In genomic region chr4:46688213-46688832, GRCm38 (mm10) we compare ENCODE assay signal across 24 mouse cellular contexts.
"Had no signal": no experiment of that assay in that cellular context is flagged by ENCODE, and none has a peak within 500 bp of the region (broad histone marks: within the 10 kb centered on the region; RNA-seq: fewer than 3 reads in every experiment).

No protein-coding gene starts in this region.

- H3K27ac ChIP-seq: forebrain, embryonic 15.5 days; heart, adult 2 months; heart, embryonic 13.5 days; heart, embryonic 15.5 days; hindbrain, embryonic 15.5 days; hindbrain, postnatal 0 days; limb, embryonic 13.5 days; limb, embryonic 15.5 days; liver, embryonic 12.5 days; liver, embryonic 14.5 days had no signal

- H3K4me3 ChIP-seq: forebrain, embryonic 15.5 days; heart, adult 2 months; heart, embryonic 13.5 days; heart, embryonic 15.5 days; hindbrain, embryonic 15.5 days; limb, embryonic 13.5 days; limb, embryonic 15.5 days; liver, embryonic 12.5 days had no signal

- ATAC-seq: intestine, embryonic 16.5 days; liver, embryonic 12.5 days had no signal

- H3K9me3 ChIP-seq: forebrain, embryonic 15.5 days; heart, embryonic 15.5 days; hindbrain, embryonic 15.5 days; limb, embryonic 15.5 days had no signal

- H3K9ac ChIP-seq: forebrain, embryonic 15.5 days; forebrain, postnatal 0 days; heart, embryonic 13.5 days; heart, embryonic 15.5 days; hindbrain, embryonic 15.5 days; limb, embryonic 13.5 days; limb, embryonic 15.5 days; liver, embryonic 12.5 days; liver, embryonic 14.5 days had no signal

- H3K4me1 ChIP-seq: heart, embryonic 13.5 days; heart, embryonic 15.5 days; limb, embryonic 13.5 days; limb, embryonic 15.5 days; liver, embryonic 12.5 days had no signal

- H3K4me2 ChIP-seq: forebrain, embryonic 15.5 days; heart, embryonic 11.5 days; heart, embryonic 13.5 days; heart, embryonic 15.5 days; hindbrain, embryonic 15.5 days; limb, embryonic 13.5 days; limb, embryonic 15.5 days; liver, embryonic 12.5 days had no signal

- DNase-seq: forebrain, postnatal 0 days; gastrocnemius, postnatal 14 days; gastrocnemius, postnatal 36 days; heart, adult 11 months; heart, adult 2 months; heart, postnatal 14 days; heart, postnatal 36 days; kidney, adult 11 months; kidney, adult 8-10 months; kidney, postnatal 14 days; layer of hippocampus, adult 9-11 months; layer of hippocampus, postnatal 36 days; left cerebral cortex, postnatal 4 days had no signal

- H3K36me3 ChIP-seq: forebrain, embryonic 15.5 days; heart, embryonic 13.5 days; heart, embryonic 15.5 days; hindbrain, embryonic 15.5 days; limb, embryonic 13.5 days; limb, embryonic 15.5 days; liver, embryonic 12.5 days had no signal
